Mouse (Mus musculus) G1E (cell line): ENCODE measurements around the gene Nsun2.

ENCODE experiments used
- CTCF ChIP-seq: IDR thresholded peaks from 2 replicates; pipeline ENCODE4 v1.5.1; 2012; ENCODE audit warnings: low read depth, low read length, inconsistent platforms, mixed read lengths
- GATA1 ChIP-seq: IDR thresholded peaks from 2 replicates; pipeline ENCODE4 v1.6.1; 2012; ENCODE audit warnings: borderline replicate concordance, low read length, inconsistent platforms, mixed read lengths
- GATA2 ChIP-seq: IDR thresholded peaks from 2 replicates; pipeline ENCODE4 v1.6.1; 2012; ENCODE audit warnings: low read depth, low read length, inconsistent platforms, borderline replicate concordance
- POLR2AphosphoS5 ChIP-seq: IDR thresholded peaks from 2 replicates; pipeline ENCODE4 v1.6.1; 2012; ENCODE audit warnings: low read depth, low read length, inconsistent platforms; ENCODE audit not compliant: insufficient replicate concordance
- TAL1 ChIP-seq: conservative IDR thresholded peaks from 2 replicates; pipeline ENCODE4 v1.6.1; 2012; ENCODE audit warnings: low read depth, low read length, inconsistent platforms, mixed read lengths

GRCm38 (mm10) chr13:69489777-69490176 lies 43.8 kb upstream of the Nsun2 start:
- TF ChIP-seq GATA1 (no peak), CTCF (no peak), GATA2 (no peak), TAL1 (no peak), POLR2AphosphoS5 (no peak)
